Mouse (Mus musculus): ENCODE results near the gene Oxct1.
A peak's percentile ranks its signal among the peaks of the same experiment; 100 is the strongest.

Oxct1 gene

GRCm38 (mm10) chr15:4026231-4026773 is at the start of gene Oxct1:
Gene Oxct1 (plus strand): TSS chr15:4026383.
- peak; percentile 49 for DNase-seq (ENCODE audit: low spot score)

- DNase-seq (ENCODE audit: low spot score) = no peak
Measured at GRCm38 (mm10) chr15:3978279-3978678, 47.9 kb upstream of the Oxct1 start.

- DNase-seq (ENCODE audit: low spot score) = peak; percentile 42
Measured at GRCm38 (mm10) chr15:3979061-3979848, 46.9 kb upstream of the Oxct1 start, which contains the start of gene Fbxo4. Gene Fbxo4 (minus strand): TSS chr15:3979573.

- DNase-seq (ENCODE audit: low spot score) = no peak
Measured at GRCm38 (mm10) chr15:3979871-3980270, 46.3 kb upstream of the Oxct1 start.

GRCm38 (mm10) chr15:3982732-3983131 is 43.5 kb upstream of the Oxct1 start:
- DNase-seq (ENCODE audit: low spot score) = no peak

- no peak for DNase-seq (ENCODE audit: low spot score)
Measured at GRCm38 (mm10) chr15:3984876-3985275, 41.3 kb upstream of the Oxct1 start.

- no peak for DNase-seq (ENCODE audit: low spot score)
Measured at GRCm38 (mm10) chr15:3987981-3988380, 38.2 kb upstream of the Oxct1 start.

GRCm38 (mm10) chr15:3994852-3995447 is 31.2 kb upstream of the Oxct1 start:
- DNase-seq (ENCODE audit: low spot score) = no peak

- peak; percentile 95 for DNase-seq (ENCODE audit: low spot score)
Measured at GRCm38 (mm10) chr15:3995448-3996266, 30.5 kb upstream of the Oxct1 start, which contains the start of gene AW549877. Gene AW549877 (minus strand): TSS chr15:3995744.

- no peak for DNase-seq (ENCODE audit: low spot score)
Measured at GRCm38 (mm10) chr15:3996267-3997010, 29.7 kb upstream of the Oxct1 start.

GRCm38 (mm10) chr15:3999144-3999543 is 27.0 kb upstream of the Oxct1 start:
- no peak for DNase-seq (ENCODE audit: low spot score)

- no peak for DNase-seq (ENCODE audit: low spot score)
Measured at GRCm38 (mm10) chr15:4000536-4000935, 25.6 kb upstream of the Oxct1 start.

GRCm38 (mm10) chr15:4013873-4014272 is 12.3 kb upstream of the Oxct1 start:
- DNase-seq (ENCODE audit: low spot score) = no peak

- DNase-seq (ENCODE audit: low spot score) = no peak
Measured at GRCm38 (mm10) chr15:4020711-4021110, 5.5 kb upstream of the Oxct1 start.

GRCm38 (mm10) chr15:4023747-4024146 is 2.4 kb upstream of the Oxct1 start:
- no peak for DNase-seq (ENCODE audit: low spot score)

- no peak for DNase-seq (ENCODE audit: low spot score)
Measured at GRCm38 (mm10) chr15:4024726-4025507, 1.3 kb upstream of the Oxct1 start.

GRCm38 (mm10) chr15:4025508-4025904 is 677 bp upstream of the Oxct1 start:
- no peak for DNase-seq (ENCODE audit: low spot score)

GRCm38 (mm10) chr15:4026831-4027584 is 825 bp downstream of the Oxct1 start:
- DNase-seq (ENCODE audit: low spot score) = peak; percentile 29

GRCm38 (mm10) chr15:4027671-4028410 is 1.7 kb downstream of the Oxct1 start:
- DNase-seq (ENCODE audit: low spot score) = no peak

GRCm38 (mm10) chr15:4028411-4028700 is 2.2 kb downstream of the Oxct1 start:
- no peak for DNase-seq (ENCODE audit: low spot score)
